Mouse (Mus musculus): ENCODE results near the gene Ppp1r13l.

DNA sequence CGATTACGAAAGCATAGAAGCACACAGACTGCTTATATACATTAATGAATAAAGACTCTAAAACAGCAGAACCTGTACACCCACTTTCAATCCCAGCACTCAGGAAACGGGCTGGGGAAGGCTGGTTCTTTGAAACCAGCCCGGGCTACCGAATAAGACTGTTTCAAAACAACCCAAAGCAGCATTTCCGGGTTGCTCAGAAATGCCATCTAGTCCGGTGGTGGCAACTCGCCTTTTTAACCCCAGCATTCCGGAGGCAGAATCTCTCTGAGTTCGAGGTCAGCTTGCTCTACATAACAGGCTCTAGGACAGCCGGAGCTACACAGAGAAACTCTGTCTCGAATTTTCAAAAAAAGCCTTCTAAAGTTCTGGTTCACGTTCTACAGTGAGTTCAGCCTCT is 915 bp upstream of the Ppp1r13l start:
- TF ChIP-seq POLR2A (IDR thresholded peaks at IDR 0.05; ENCODE audit: borderline replicate concordance, low read depth, low read length) (no peak), CTCF (IDR thresholded peaks at IDR 0.05; ENCODE audit: low read depth, low read length) (no peak)

Data from bone marrow macrophage, adult 2 months (primary cell).